Mouse (Mus musculus) midbrain, embryonic 14.5 days (tissue): ENCODE data around the gene Hsp90b1. TPM values are rescaled to one million over a fixed set of nuclear protein-coding genes. Genes with fewer than 3 reads are reported as not detected.

Experiments used
- ATAC-seq: fragments of 200-750 bp; cut with Nextera tagmentation; 2 replicates; pipeline ENCODE4 v1.8.0; 2017; ENCODE audit warnings: moderate number of reproducible peaks, moderate library complexity; ENCODE audit not compliant: low FRiP score, low TSS enrichment
- DNase-seq: peaks from one replicate; pipeline ENCODE4 v3.0.0-alpha.2; 2015
- H3K27ac ChIP-seq: fragments of 300-500 bp; sonication (generic); replicated peaks from 2 replicates; pipeline ENCODE4 v1.5.1; 2014; ENCODE audit warnings: mild to moderate bottlenecking, low read depth, low read length, moderate library complexity
- H3K27me3 ChIP-seq: fragments of 300-500 bp; sonication (generic); 2 replicates; pipeline ENCODE4 v1.6.1; 2014; ENCODE audit warnings: low read length, control low read depth, mixed read lengths; ENCODE audit not compliant: control insufficient read depth, insufficient read depth
- H3K36me3 ChIP-seq: fragments of 300-500 bp; sonication (generic); 2 replicates; pipeline ENCODE4 v1.6.1; 2014; ENCODE audit warnings: low read length, control low read depth; ENCODE audit not compliant: control insufficient read depth, insufficient read depth
- H3K4me1 ChIP-seq: fragments of 300-500 bp; sonication (generic); 2 replicates; pipeline ENCODE4 v1.6.1; 2014; ENCODE audit warnings: mild to moderate bottlenecking, antibody characterized with exemption, low read length, control low read depth; ENCODE audit not compliant: control insufficient read depth, insufficient read depth
- H3K4me2 ChIP-seq: fragments of 300-500 bp; sonication (generic); 2 replicates; pipeline ENCODE4 v1.6.1; 2014; ENCODE audit warnings: mild to moderate bottlenecking, low read length, moderate library complexity
- H3K4me3 ChIP-seq: fragments of 300-500 bp; sonication (generic); replicated peaks from 2 replicates; pipeline ENCODE4 v1.5.1; 2014; ENCODE audit warnings: low read depth, low read length
- H3K9ac ChIP-seq: fragments of 300-500 bp; sonication (generic); replicated peaks from 2 replicates; pipeline ENCODE4 v1.6.1; 2014; ENCODE audit warnings: mild to moderate bottlenecking, low read length, moderate library complexity
- H3K9me3 ChIP-seq: fragments of 300-500 bp; sonication (generic); 2 replicates; pipeline ENCODE4 v1.6.1; 2016; ENCODE audit warnings: low read length, control low read depth, mixed read lengths; ENCODE audit not compliant: control insufficient read depth
- WGBS: fragments of 180-500 bp; shearing (Covaris S2); extraction: QIAGEN DNeasy Blood & Tissue Kit; methylation state at CpG from one replicate; pipeline ENCODE4 v1.1.7; 2014; 5-methylcytosine and 5-hydroxymethylcytosine counted together
- polyA plus RNA-seq: library from polyadenylated mRNA; unstranded; fragments of >200 nt; fragmentation: Nextera tagmentation; extraction: Ambion mirVana; gene quantifications from 2 replicates; pipeline ENCODE4 v1.2.1, GENCODE M21; 2014

The Hsp90b1 gene
- polyA plus RNA-seq, 1 experiment from 2014 or later: 242 TPM

DNA sequence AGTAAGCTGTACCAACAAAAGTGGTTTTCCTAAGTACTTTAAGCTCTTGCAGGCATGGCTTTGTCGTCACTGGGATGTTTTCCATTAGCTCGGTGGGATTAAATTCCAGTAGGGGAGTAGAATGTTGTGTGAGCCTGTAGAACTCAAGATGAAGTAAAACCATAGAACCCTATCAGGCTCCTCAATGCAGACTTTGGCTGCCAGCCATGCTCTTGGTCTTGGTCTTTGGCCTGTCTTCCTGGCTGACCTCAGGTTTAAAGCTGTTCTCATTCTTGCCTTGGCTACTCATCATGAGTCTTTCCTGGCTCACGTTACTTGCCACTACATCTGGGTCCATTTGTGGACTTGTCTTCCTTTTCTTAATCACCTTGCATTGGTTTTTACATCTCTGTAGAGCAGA is 6.8 kb upstream of the Hsp90b1 start:
- H3K4me2 ChIP-seq: no peak overlapping the region
- no peaks in the 10 kb centered on the region for H3K36me3 ChIP-seq
- H3K4me1 ChIP-seq: no peaks in the 10 kb centered on the region
- no peak overlapping the region for H3K4me3 ChIP-seq
- H3K9me3 ChIP-seq: no peaks in the 10 kb centered on the region
- no peak overlapping the region for H3K9ac ChIP-seq
- H3K27ac ChIP-seq: no peak overlapping the region
- 78% methylated on average over 3 of the region's 3 CpGs for WGBS
- ATAC-seq (no peak), DNase-seq (no peak)
- H3K27me3 ChIP-seq: no peaks in the 10 kb centered on the region

DNA sequence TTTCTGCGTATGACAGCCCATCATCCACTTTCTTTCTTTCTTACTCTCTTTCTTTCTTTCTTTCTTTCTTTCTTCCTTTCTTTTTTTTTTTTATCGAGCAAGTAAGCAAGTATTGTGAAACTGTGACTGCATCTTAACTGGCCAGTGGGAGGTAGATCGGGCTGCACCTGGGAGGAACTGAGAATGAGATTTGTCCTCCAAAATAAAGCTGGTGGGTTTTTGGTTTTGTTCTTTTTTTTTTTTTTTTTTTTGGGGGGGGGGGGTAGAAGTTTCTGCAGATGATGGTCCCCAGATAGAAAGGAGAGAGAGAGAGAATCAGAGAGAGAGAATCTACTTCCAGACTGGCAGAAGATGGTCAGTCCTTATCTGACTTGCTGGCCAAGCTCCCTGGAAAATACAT is 1.8 kb upstream of the Hsp90b1 start:
- no peak overlapping the region for H3K4me3 ChIP-seq

DNA sequence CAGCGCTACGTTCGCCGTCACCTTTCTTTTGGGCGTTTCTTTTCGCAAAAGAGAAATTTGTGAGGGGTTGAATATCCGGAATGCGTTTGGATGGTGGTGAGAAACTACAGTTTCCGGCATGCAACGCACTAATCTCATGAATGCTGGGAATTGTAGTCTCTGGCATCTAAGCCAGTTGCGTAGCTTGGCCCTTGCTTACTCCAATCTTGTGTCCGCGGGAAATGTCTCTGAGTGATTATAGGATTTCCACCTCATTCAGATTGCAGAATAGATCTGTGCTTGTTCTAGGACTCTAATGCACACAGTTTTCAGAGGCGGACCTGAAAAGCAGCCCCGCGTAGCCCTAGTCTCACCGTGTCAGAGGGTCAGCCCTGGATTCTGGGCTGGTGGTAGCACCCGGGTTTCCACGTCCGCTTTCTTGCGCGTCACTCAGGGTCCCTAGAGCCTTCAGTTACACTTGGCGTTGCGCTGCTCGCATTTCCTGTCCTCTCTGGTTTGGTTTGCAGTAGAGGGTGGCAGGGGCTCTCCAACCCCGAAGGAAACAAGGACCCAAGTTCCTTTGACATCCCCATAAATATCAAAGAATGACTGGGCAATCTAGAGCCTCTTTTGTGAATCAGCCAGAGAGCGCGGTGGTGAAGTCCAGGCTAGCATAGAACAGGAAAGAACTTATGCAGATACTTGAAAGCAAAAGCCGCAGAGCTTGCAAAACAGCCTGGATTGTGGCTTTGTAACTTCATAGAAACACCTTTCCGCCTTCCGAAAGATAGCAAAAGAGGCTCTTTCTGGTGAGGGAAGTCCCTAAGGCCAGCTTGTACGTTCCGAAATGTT is 828 bp upstream of the Hsp90b1 start:
- H3K4me2 ChIP-seq: peak overlapping the region; percentile 70
- peak overlapping the region; percentile 92 for H3K27ac ChIP-seq
- peak overlapping the region; percentile 63 for H3K9ac ChIP-seq
- 3% methylated on average over 33 of the region's 33 CpGs for WGBS
- no peaks in the 10 kb centered on the region for H3K27me3 ChIP-seq
- H3K9me3 ChIP-seq: no peaks in the 10 kb centered on the region
- peak overlapping the region; percentile 97 for H3K4me3 ChIP-seq
- ATAC-seq (peak; percentile 88), DNase-seq (peak; percentile 96)
- H3K4me1 ChIP-seq: peaks cover 28% of the 10 kb centered on the region
- peaks cover 26% of the 10 kb centered on the region for H3K36me3 ChIP-seq

More for the DNA sequence above, 1.8 kb upstream of the Hsp90b1 start:
- Histone ChIP-seq H3K27ac (no peak overlapping the region), H3K36me3 (peaks cover 17% of the 10 kb centered on the region), H3K4me2 (peak overlapping the region; percentile 70), H3K27me3 (no peaks in the 10 kb centered on the region), H3K9ac (peak overlapping the region; percentile 63; the same call in 1 of the 2 replicates), H3K9me3 (no peaks in the 10 kb centered on the region), H3K4me1 (peaks cover 25% of the 10 kb centered on the region)
- 89% methylated on average over 3 of the region's 3 CpGs for WGBS
- ATAC-seq (no peak), DNase-seq (no peak)

GRCm38 (mm10) chr10:86704589-86705191 is 619 bp downstream of the Hsp90b1 start:
- Histone ChIP-seq H3K4me1 (peaks cover 41% of the 10 kb centered on the region), H3K9me3 (no peaks in the 10 kb centered on the region), H3K27ac (peak overlapping the region; percentile 92), H3K9ac (peak overlapping the region; percentile 92), H3K36me3 (peaks cover 40% of the 10 kb centered on the region), H3K4me2 (peak overlapping the region; percentile 95), H3K4me3 (peak overlapping the region; percentile 97), H3K27me3 (no peaks in the 10 kb centered on the region)
- ATAC-seq (no peak), DNase-seq (peak; percentile 31)
- under 1% methylated on average over 33 of the region's 33 CpGs for WGBS

DNA sequence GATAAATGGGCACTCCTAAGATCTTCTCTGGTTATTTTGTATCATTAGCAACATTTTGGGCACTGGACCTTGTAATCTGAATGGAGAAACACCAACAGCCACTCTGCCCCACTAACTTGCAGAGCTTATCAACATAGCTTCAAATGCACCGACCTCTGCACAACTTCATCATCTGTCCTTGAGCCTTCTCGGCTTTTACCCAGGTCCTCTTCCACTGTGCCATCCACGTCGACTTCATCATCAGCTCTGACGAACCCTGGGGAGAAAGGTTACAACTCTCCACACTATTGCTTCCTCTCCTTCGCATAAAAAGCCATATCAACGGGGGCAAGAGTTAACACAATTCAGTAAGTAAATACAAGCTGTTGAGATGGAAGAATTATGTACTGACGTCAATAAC is 1.2 kb downstream of the Hsp90b1 start:
- Histone ChIP-seq H3K4me3 (peak overlapping the region; percentile 97), H3K9ac (peak overlapping the region; percentile 92), H3K36me3 (peaks cover 45% of the 10 kb centered on the region), H3K9me3 (no peaks in the 10 kb centered on the region), H3K27me3 (no peaks in the 10 kb centered on the region), H3K4me1 (peaks cover 41% of the 10 kb centered on the region), H3K27ac (no peak overlapping the region), H3K4me2 (peak overlapping the region; percentile 95)
- 7% methylated on average over 8 of the region's 8 CpGs for WGBS
- DNase-seq: no peak
- ATAC-seq: no peak

DNA sequence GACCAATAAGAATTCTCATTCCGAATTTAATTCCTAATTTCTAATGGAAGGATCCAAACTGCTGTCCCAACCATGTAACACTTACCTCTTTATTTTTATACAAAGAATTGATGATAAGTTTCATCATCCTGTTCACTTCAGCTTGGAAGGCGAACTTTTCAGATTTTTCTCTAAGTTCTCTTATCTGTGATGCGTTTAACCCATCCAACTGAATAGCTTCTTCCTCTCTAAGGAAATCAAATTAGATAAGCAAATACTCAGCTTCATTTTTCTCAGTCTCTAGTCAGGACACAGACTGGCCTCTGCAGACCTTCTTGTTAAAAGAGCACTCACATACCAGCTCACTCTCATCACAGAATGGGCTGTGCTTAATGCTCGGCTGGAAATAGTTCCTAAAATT is 1.9 kb downstream of the Hsp90b1 start:
- WGBS: 73% methylated on average over 4 of the region's 4 CpGs
- ATAC-seq (no peak), DNase-seq (no peak)
- Histone ChIP-seq H3K27me3 (no peaks in the 10 kb centered on the region), H3K4me3 (peak overlapping the region; percentile 97), H3K36me3 (peaks cover 51% of the 10 kb centered on the region), H3K4me2 (peak overlapping the region; percentile 95), H3K27ac (no peak overlapping the region), H3K4me1 (peaks cover 41% of the 10 kb centered on the region), H3K9ac (no peak overlapping the region), H3K9me3 (no peaks in the 10 kb centered on the region)

DNA sequence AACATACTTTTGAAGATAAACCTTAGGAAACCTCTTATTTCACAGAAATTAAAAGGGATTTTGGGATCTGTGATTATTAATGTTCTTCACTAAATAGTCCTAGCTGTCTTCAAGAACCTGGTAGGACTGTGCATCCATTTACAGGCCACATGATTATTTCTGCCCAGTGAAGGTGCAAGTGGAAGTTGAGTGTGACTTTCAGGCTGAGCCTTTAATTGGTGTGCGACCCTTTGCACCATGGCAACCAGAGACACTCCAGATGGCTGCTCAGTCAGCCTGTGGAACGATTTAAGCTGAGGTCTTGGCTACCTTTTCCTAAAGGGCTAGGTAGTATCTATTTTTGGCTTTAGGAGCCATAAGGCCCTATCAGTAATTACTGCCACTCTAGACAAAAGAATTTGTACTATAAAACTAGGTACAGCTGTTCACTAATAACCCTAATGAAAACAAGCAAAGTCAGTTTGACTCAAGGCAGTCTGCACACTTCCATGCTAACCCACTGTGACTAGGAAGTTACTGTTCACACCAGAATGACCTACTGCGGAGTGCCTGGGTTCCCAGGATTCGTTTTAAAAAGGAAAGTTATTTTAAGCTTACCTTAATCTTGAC is 2.9 kb downstream of the Hsp90b1 start:
- no peaks in the 10 kb centered on the region for H3K27me3 ChIP-seq
- H3K36me3 ChIP-seq: peaks cover 61% of the 10 kb centered on the region
- WGBS: 60% methylated on average over 4 of the region's 4 CpGs
- no peaks in the 10 kb centered on the region for H3K9me3 ChIP-seq
- H3K4me1 ChIP-seq: peaks cover 41% of the 10 kb centered on the region
- no peak overlapping the region; the same call in 1 of the 2 replicates for H3K9ac ChIP-seq
- no peak overlapping the region; the same call in 1 of the 2 replicates for H3K4me2 ChIP-seq
- DNase-seq: no peak
- H3K4me3 ChIP-seq: no peak overlapping the region
- ATAC-seq: no peak
- no peak overlapping the region for H3K27ac ChIP-seq

DNA sequence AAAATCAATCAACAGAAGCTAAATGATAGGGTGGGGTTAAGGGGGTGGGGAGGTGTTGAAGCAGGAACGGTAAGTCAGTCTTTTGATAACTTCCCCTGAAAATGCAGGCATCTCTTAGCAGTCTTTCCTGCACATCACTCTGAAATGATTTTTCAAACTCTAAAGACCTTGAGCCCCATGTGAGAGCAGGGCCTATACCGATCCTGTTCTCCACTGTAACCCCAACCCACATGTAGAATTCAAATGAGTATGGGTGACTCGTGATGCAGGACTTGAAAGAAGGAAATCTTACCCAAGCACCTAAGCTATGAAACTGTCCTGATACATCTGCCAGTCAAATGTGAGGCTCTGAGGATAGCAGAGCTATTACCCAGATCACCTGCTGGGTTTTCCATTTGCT is 4.3 kb downstream of the Hsp90b1 start:
- H3K9ac ChIP-seq: no peak overlapping the region; the same call in 1 of the 2 replicates
- peaks cover 68% of the 10 kb centered on the region for H3K36me3 ChIP-seq
- no peaks in the 10 kb centered on the region for H3K27me3 ChIP-seq
- H3K27ac ChIP-seq: no peak overlapping the region
- 73% methylated on average over 3 of the region's 3 CpGs for WGBS
- peaks cover 37% of the 10 kb centered on the region for H3K4me1 ChIP-seq
- no peak overlapping the region; the same call in 1 of the 2 replicates for H3K4me2 ChIP-seq
- no peak overlapping the region for H3K4me3 ChIP-seq
- ATAC-seq (no peak), DNase-seq (no peak)
- H3K9me3 ChIP-seq: no peaks in the 10 kb centered on the region
